9 mouse cellular contexts compared by ENCODE assay signal in the genomic region with DNA sequence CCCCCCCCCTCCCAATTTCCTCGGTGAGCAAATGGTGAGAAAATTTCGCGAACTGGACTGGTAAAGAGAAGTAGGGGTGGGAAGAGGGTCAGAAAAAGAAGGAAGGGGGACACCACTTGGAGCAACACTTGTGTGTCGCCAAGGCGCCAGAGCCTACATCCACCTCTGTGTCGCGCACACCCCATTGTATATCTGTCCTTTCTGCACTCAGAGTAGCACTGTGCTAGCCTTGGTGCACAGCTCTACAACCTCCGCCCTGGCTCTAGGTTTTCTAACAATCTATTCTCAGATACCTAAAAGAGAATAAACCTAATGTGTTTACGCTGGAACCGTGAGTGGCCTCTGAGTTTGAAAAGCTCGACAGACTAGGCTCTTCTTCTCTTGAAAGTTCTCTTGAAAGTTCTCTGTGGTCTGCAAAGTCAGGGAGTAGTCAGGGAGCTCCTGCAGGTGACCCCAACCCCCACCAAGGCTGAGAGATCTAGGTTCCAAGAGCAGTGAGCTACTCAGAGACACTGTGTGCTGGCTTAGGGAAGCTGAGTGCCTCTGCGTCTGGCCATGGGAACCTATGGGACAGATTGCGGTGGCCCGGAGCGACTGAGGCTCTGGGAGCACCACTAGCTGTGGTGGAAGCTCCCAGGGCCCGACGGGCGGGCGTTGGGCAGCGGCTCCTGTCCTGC. TPM values are rescaled to one million over a fixed set of nuclear protein-coding genes. Genes with fewer than 3 reads are reported as not detected.
A peak's percentile ranks its signal among the peaks of the same experiment; 100 is the strongest.
DNase-seq lines count a peak whose midpoint lies in the region; ATAC-seq and TF ChIP-seq lines count a peak whose summit lies in the region.
"Had no signal": no experiment of that assay in that cellular context is flagged by ENCODE, and none has a peak within 500 bp of the region (broad histone marks: within the 10 kb centered on the region; RNA-seq: fewer than 3 reads in every experiment).

No protein-coding gene starts in this region.

- DNase-seq in kidney, postnatal 10 days = no peak
- no peak for DNase-seq in forebrain, embryonic 14.5 days (ENCODE audit: low spot score)
- DNase-seq in thymus, postnatal 36 days = no peak
- no peak for DNase-seq in right cerebral cortex, postnatal 36 days (ENCODE audit: low spot score in 2 of 2)
- no peak for DNase-seq in adrenal gland, adult (ENCODE audit: inconsistent age in 2 of 2, low spot score in 1 of 2)

- peak overlapping the region; percentile 73 for H3K27ac ChIP-seq in kidney, embryonic 16.5 days (ENCODE audit: low read length)
- H3K27ac ChIP-seq in forebrain, embryonic 14.5 days (ENCODE audit: low read depth, low read length) = no peak overlapping the region
- H3K27ac ChIP-seq in intestine, postnatal 0 days (ENCODE audit: low read depth, low read length) = no peak overlapping the region
- no peak overlapping the region for H3K27ac ChIP-seq in neural tube, embryonic 12.5 days

- peaks cover 12% of the 10 kb centered on the region; the same call in 1 of the 2 replicates for H3K4me1 ChIP-seq in kidney, embryonic 16.5 days (ENCODE audit: insufficient read depth, low read length)
- peaks cover 6% of the 10 kb centered on the region; the same call in 1 of the 2 replicates for H3K4me1 ChIP-seq in forebrain, embryonic 14.5 days (ENCODE audit: control insufficient read depth, insufficient read depth, low read length)
- H3K4me1 ChIP-seq in intestine, postnatal 0 days (replicated peaks; ENCODE audit: control insufficient read depth, insufficient read depth, low read length) = no peaks in the 10 kb centered on the region
- H3K4me1 ChIP-seq in neural tube, embryonic 12.5 days = peaks cover 16% of the 10 kb centered on the region

- H3K9ac ChIP-seq in kidney, embryonic 16.5 days (replicated peaks; ENCODE audit: low read length) = peak overlapping the region; percentile 62
- no peak overlapping the region for H3K9ac ChIP-seq in forebrain, embryonic 14.5 days (ENCODE audit: low read length)
- no peak overlapping the region for H3K9ac ChIP-seq in intestine, postnatal 0 days (ENCODE audit: low read depth, low read length)
- no peak overlapping the region for H3K9ac ChIP-seq in neural tube, embryonic 12.5 days

- no peak for TF ChIP-seq CTCF in intestine, postnatal 0 days (IDR thresholded peaks at IDR 0.05; ENCODE audit: low read depth)

- peak overlapping the region; percentile 63 for H3K4me3 ChIP-seq in kidney, embryonic 16.5 days (ENCODE audit: low read length)
- H3K4me3 ChIP-seq in forebrain, embryonic 14.5 days (ENCODE audit: low read depth, low read length) = peak overlapping the region; percentile 42
- H3K4me3 ChIP-seq in intestine, postnatal 0 days (ENCODE audit: low read depth, low read length) = peak overlapping the region; percentile 40
- peak overlapping the region; percentile 45 for H3K4me3 ChIP-seq in neural tube, embryonic 12.5 days
- H3K4me3 ChIP-seq: megakaryocyte, embryonic 14.5 days had no signal

- WGBS in kidney, embryonic 16.5 days = 25% methylated on average over 20 of the region's 20 CpGs
- WGBS in forebrain, embryonic 14.5 days = 25% methylated on average over 20 of the region's 20 CpGs
- WGBS in intestine, postnatal 0 days = 25% methylated on average over 20 of the region's 20 CpGs
- 17% methylated on average over 20 of the region's 20 CpGs for WGBS in neural tube, embryonic 12.5 days

- peaks cover 8% of the 10 kb centered on the region for H3K27me3 ChIP-seq in kidney, embryonic 16.5 days (ENCODE audit: insufficient read depth, low read length)
- peaks cover 33% of the 10 kb centered on the region for H3K27me3 ChIP-seq in forebrain, embryonic 14.5 days (replicated peaks; ENCODE audit: control insufficient read depth, insufficient read depth, low read length)
- H3K27me3 ChIP-seq in intestine, postnatal 0 days (replicated peaks; ENCODE audit: control insufficient read depth, insufficient read depth, low read length) = peaks cover 33% of the 10 kb centered on the region
- H3K27me3 ChIP-seq in neural tube, embryonic 12.5 days (replicated peaks) = peaks cover 46% of the 10 kb centered on the region

- peak overlapping the region; percentile 96 for H3K4me2 ChIP-seq in kidney, embryonic 16.5 days (replicated peaks; ENCODE audit: low read depth, low read length)
- H3K4me2 ChIP-seq in forebrain, embryonic 14.5 days (ENCODE audit: low read length) = peak overlapping the region; percentile 87
- H3K4me2 ChIP-seq in intestine, postnatal 0 days (replicated peaks; ENCODE audit: low read depth) = peak overlapping the region; percentile 64
- peak overlapping the region; percentile 77 for H3K4me2 ChIP-seq in neural tube, embryonic 12.5 days (replicated peaks)

- H3K36me3 ChIP-seq in kidney, embryonic 16.5 days (ENCODE audit: insufficient read depth, low read length) = no peaks in the 10 kb centered on the region
- no peaks in the 10 kb centered on the region for H3K36me3 ChIP-seq in forebrain, embryonic 14.5 days (ENCODE audit: control insufficient read depth, insufficient read depth, low read length)
- H3K36me3 ChIP-seq in intestine, postnatal 0 days (ENCODE audit: control insufficient read depth, insufficient read depth) = no peaks in the 10 kb centered on the region
- H3K36me3 ChIP-seq in neural tube, embryonic 12.5 days = no peaks in the 10 kb centered on the region

- peak; percentile 66; the same call in 1 of the 2 replicates for ATAC-seq in kidney, embryonic 16.5 days (ENCODE audit: low FRiP score, low TSS enrichment)
- ATAC-seq in forebrain, embryonic 14.5 days = peak; percentile 41; the same call in 1 of the 2 replicates
- no peak for ATAC-seq in intestine, postnatal 0 days
- ATAC-seq in neural tube, embryonic 12.5 days (ENCODE audit: low FRiP score, low read depth) = no peak

- H3K9me3 ChIP-seq in kidney, embryonic 16.5 days (ENCODE audit: low read length) = no peaks in the 10 kb centered on the region
- H3K9me3 ChIP-seq in forebrain, embryonic 14.5 days (replicated peaks; ENCODE audit: control insufficient read depth, low read length) = no peaks in the 10 kb centered on the region
- no peaks in the 10 kb centered on the region for H3K9me3 ChIP-seq in intestine, postnatal 0 days (ENCODE audit: control insufficient read depth)
- H3K9me3 ChIP-seq in neural tube, embryonic 12.5 days = no peaks in the 10 kb centered on the region

RNA-seq across cellular contexts. Expression of gene Meox2, which starts 0.5 kb away (rescaled TPM):
- 8.5 and 12.5 TPM in 2 replicates for polyA plus RNA-seq in kidney, embryonic 16.5 days (2015; fragmentation: Nextera tagmentation; extraction: Ambion mirVana)
- polyA plus RNA-seq in forebrain, embryonic 14.5 days (2014; fragmentation: Nextera tagmentation; extraction: Ambion mirVana) = 0.14 TPM in 1 of 2 replicates, not detected in the other
- polyA plus RNA-seq in intestine, postnatal 0 days (2015; fragmentation: Nextera tagmentation; extraction: Ambion mirVana) = 1.0 and 1.6 TPM in 2 replicates
- 6.3 and 7.0 TPM in 2 replicates for polyA plus RNA-seq in neural tube, embryonic 12.5 days (2016; fragmentation: Nextera tagmentation; extraction: Ambion mirVana)

Comparison
In these comparisons a context has a peak if more than half of its experiments do, and no peak if none do; other contexts are left out.
1. ATAC-seq: peak in kidney, embryonic 16.5 days (single experiment) and forebrain, embryonic 14.5 days (single experiment); none in intestine, postnatal 0 days (single experiment) and neural tube, embryonic 12.5 days (single experiment).
2. Peak in every context shown above with its lines, with median percentiles within 50 percentile points of each other: H3K4me2 ChIP-seq and H3K4me3 ChIP-seq.